Mouse (Mus musculus): Measurements from ENCODE around the gene Htr1f.

GRCm38 (mm10) chr16:64923500-64923899 lies 182.2 kb downstream of the Htr1f start:
- TF ChIP-seq CTCF (IDR thresholded peaks at IDR 0.05; ENCODE audit: insufficient read depth, low read depth, low read length) (no peak), POLR2A (IDR thresholded peaks at IDR 0.05; ENCODE audit: insufficient read depth, low read depth, low read length) (no peak)
